ENCODE assay signal across 17 mouse cellular contexts in genomic region chr15:96715692-96716080, GRCm38 (mm10).
"Had no signal": no experiment of that assay in that cellular context is flagged by ENCODE, and none has a peak within 500 bp of the region (broad histone marks: within the 10 kb centered on the region; RNA-seq: fewer than 3 reads in every experiment).

No protein-coding gene starts in this region.

- H3K9ac ChIP-seq: lung, embryonic 15.5 days; midbrain, embryonic 12.5 days; neural tube, embryonic 12.5 days; stomach, embryonic 15.5 days had no signal

- H3K9me3 ChIP-seq: lung, embryonic 15.5 days; midbrain, embryonic 10.5 days; midbrain, embryonic 12.5 days; neural tube, embryonic 12.5 days; stomach, embryonic 15.5 days had no signal

- H3K4me3 ChIP-seq: lung, embryonic 15.5 days; midbrain, embryonic 10.5 days; midbrain, embryonic 12.5 days; myocyte; neural tube, embryonic 12.5 days; stomach, embryonic 15.5 days had no signal

- H3K36me3 ChIP-seq: lung, embryonic 15.5 days; midbrain, embryonic 10.5 days; midbrain, embryonic 12.5 days; neural tube, embryonic 12.5 days; stomach, embryonic 15.5 days had no signal

- DNase-seq: lung, adult 2 months; lung, postnatal 14 days; lung, postnatal 36 days; midbrain, embryonic 14.5 days; right cerebral cortex, postnatal 14 days; thymus, adult 2 months; thymus, postnatal 25 days; thymus, postnatal 4 days had no signal

- ATAC-seq: lung, postnatal 0 days; midbrain, embryonic 16.5 days had no signal

- H3K4me2 ChIP-seq: lung, embryonic 15.5 days; midbrain, embryonic 12.5 days; neural tube, embryonic 12.5 days; stomach, embryonic 15.5 days had no signal

- H3K4me1 ChIP-seq: stomach, embryonic 15.5 days had no signal

- H3K27me3 ChIP-seq: lung, embryonic 15.5 days; midbrain, embryonic 12.5 days; neural tube, embryonic 12.5 days; stomach, embryonic 15.5 days had no signal

- H3K27ac ChIP-seq: lung, embryonic 15.5 days; midbrain, embryonic 10.5 days; midbrain, embryonic 12.5 days; neural tube, embryonic 12.5 days; stomach, embryonic 15.5 days; stomach, postnatal 0 days had no signal
